In the genomic region with DNA sequence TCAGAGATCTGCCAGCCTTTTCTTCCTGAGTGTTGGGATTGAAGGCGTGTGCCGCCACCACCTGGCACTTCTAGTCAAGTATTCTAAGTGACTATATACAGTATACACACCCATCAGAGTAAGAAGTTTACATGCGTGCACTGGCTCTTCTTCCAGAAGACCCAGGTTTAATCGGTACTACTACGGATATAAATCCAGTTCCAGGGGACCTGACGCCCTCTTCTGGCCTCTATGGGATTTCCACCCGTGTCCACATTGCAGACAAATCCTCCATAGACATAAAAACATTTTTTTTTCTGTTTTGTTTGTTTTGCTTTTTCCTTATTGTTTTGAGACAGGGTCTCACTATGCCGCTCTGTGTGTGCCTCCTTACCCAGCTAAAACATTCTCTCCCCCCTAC, we compare ENCODE assay signal across 10 mouse cellular contexts. TPM values are rescaled to one million over a fixed set of nuclear protein-coding genes. Genes with fewer than 3 reads are reported as not detected.
A peak's percentile ranks its signal among the peaks of the same experiment; 100 is the strongest.
DNase-seq lines count a peak whose midpoint lies in the region; ATAC-seq and TF ChIP-seq lines count a peak whose summit lies in the region.
"Had no signal": no experiment of that assay in that cellular context is flagged by ENCODE, and none has a peak within 500 bp of the region (broad histone marks: within the 10 kb centered on the region; RNA-seq: fewer than 3 reads in every experiment).

No protein-coding gene starts in this region.

- no peaks in the 10 kb centered on the region for H3K27me3 ChIP-seq in midbrain, postnatal 0 days (ENCODE audit: insufficient read depth, low read length)
- H3K27me3 ChIP-seq: embryonic facial prominence, embryonic 15.5 days; stomach, embryonic 15.5 days had no signal

- H3K36me3 ChIP-seq in midbrain, postnatal 0 days (ENCODE audit: insufficient read depth, low read length), result peaks cover 7% of the 10 kb centered on the region; the same call in 1 of the 2 replicates

- H3K4me2 ChIP-seq in midbrain, postnatal 0 days (ENCODE audit: low read depth, low read length, poor library complexity, severe bottlenecking), result no peak overlapping the region
- H3K4me2 ChIP-seq: embryonic facial prominence, embryonic 15.5 days; stomach, embryonic 15.5 days had no signal

- peak; percentile 52 for TF ChIP-seq CTCF in lung, adult 2 months (IDR thresholded peaks at IDR 0.05; ENCODE audit: insufficient read depth, low read length)
- peak; percentile 59 for TF ChIP-seq CTCF in midbrain, postnatal 0 days (IDR thresholded peaks at IDR 0.05)

- H3K4me3 ChIP-seq in lung, adult 2 months (replicated peaks; ENCODE audit: extremely low read depth, low read depth, low read length), result no peak overlapping the region
- H3K4me3 ChIP-seq in midbrain, postnatal 0 days (ENCODE audit: low read depth, low read length), result no peak overlapping the region
- H3K4me3 ChIP-seq: embryonic facial prominence, embryonic 15.5 days; stomach, embryonic 15.5 days had no signal

- ATAC-seq in midbrain, postnatal 0 days (ENCODE audit: low FRiP score), result no peak

- no peaks in the 10 kb centered on the region for H3K9me3 ChIP-seq in midbrain, postnatal 0 days (ENCODE audit: low read length)
- H3K9me3 ChIP-seq: embryonic facial prominence, embryonic 15.5 days; stomach, embryonic 15.5 days had no signal

- no peak for TF ChIP-seq POLR2A in lung, adult 2 months (IDR thresholded peaks at IDR 0.05; ENCODE audit: borderline replicate concordance, extremely low read depth, low read depth, low read length)

- H3K9ac ChIP-seq in midbrain, postnatal 0 days (replicated peaks; ENCODE audit: low read length, poor library complexity, severe bottlenecking), result no peak overlapping the region
- H3K9ac ChIP-seq: embryonic facial prominence, embryonic 15.5 days; stomach, embryonic 15.5 days had no signal

- H3K4me1 ChIP-seq in lung, adult 2 months (ENCODE audit: control insufficient read depth, insufficient read depth, low read length), result no peaks in the 10 kb centered on the region
- H3K4me1 ChIP-seq in midbrain, postnatal 0 days (ENCODE audit: insufficient read depth, low read length), result 0 out of 2 replicates have a peak, but pooled peaks cover 5% of the 10 kb centered on the region

- peak; percentile 56 for DNase-seq in adrenal gland, postnatal 10 days
- no peak for DNase-seq in adrenal gland, adult 18-20 months (ENCODE audit: low spot score in 2 of 2)
- no peak for DNase-seq in lung, adult 2 months
- no peak for DNase-seq in lung, postnatal 10 days
- peak; percentile 58 for DNase-seq in embryo, embryonic 11 days
- DNase-seq in midbrain, postnatal 0 days (ENCODE audit: low spot score), result peak; percentile 27
- DNase-seq in gastrocnemius, postnatal 10 days, result no peak
- DNase-seq in heart, adult 11 months, result no peak

- WGBS in lung, adult 2 months, result 16% methylated on average over 8 of the region's 8 CpGs
- WGBS in midbrain, postnatal 0 days, result 29% methylated on average over 8 of the region's 8 CpGs

- H3K27ac ChIP-seq in midbrain, postnatal 0 days (ENCODE audit: low read depth, low read length), result no peak overlapping the region
- H3K27ac ChIP-seq: stomach, embryonic 15.5 days had no signal

RNA-seq across cellular contexts. Expression of gene Hspa1b, which starts 11.4 kb away (rescaled TPM):
- total RNA-seq in adrenal gland, postnatal 10 days (2021), result 10 to 100 TPM; 16.4 to 32.9 TPM
- total RNA-seq in adrenal gland, adult 18-20 months (2021), result 100 to 1,000 TPM; 635 to 643 TPM
- 20.1 and 93.1 TPM in 2 replicates for polyA plus RNA-seq in lung, adult 2 months (2012; rRNA removed)
- total RNA-seq in midbrain, postnatal 0 days (2014; rRNA removed), result 16.8 and 18.2 TPM in 2 replicates
- 0.47 and 0.79 TPM in 2 replicates for polyA plus RNA-seq in midbrain, postnatal 0 days (2015; fragmentation: Nextera tagmentation; extraction: Ambion mirVana)
- total RNA-seq in gastrocnemius, postnatal 10 days (2021), result 1 to 10 TPM; 2.2 to 4.3 TPM

RNA-seq across cellular contexts. Expression of gene Neu1, which starts 16.6 kb away (rescaled TPM):
- total RNA-seq in adrenal gland, postnatal 10 days (2021), result 10 to 100 TPM; 18.6 to 24.2 TPM
- total RNA-seq in adrenal gland, adult 18-20 months (2021), result 10 to 100 TPM; 22.5 to 24.3 TPM
- 40.4 and 46.6 TPM in 2 replicates for polyA plus RNA-seq in lung, adult 2 months (2012; rRNA removed)
- 43.3 and 96.3 TPM in 2 replicates for total RNA-seq in midbrain, postnatal 0 days (2014; rRNA removed)
- polyA plus RNA-seq in midbrain, postnatal 0 days (2015; fragmentation: Nextera tagmentation; extraction: Ambion mirVana), result 42.7 and 47.3 TPM in 2 replicates
- 1 to 10 TPM; 8.3 to 8.9 TPM for total RNA-seq in gastrocnemius, postnatal 10 days (2021)

RNA-seq across cellular contexts. Expression of gene Gm20481, which starts 22.1 kb away (rescaled TPM):
- total RNA-seq in adrenal gland, postnatal 10 days (2021), result not detected
- total RNA-seq in adrenal gland, adult 18-20 months (2021), result under 1 TPM in 1 of 2 experiments, not detected in 1; 0.60 TPM
- polyA plus RNA-seq in lung, adult 2 months (2012; rRNA removed), result not detected in 2 replicates
- not detected in 2 replicates for total RNA-seq in midbrain, postnatal 0 days (2014; rRNA removed)
- polyA plus RNA-seq in midbrain, postnatal 0 days (2015; fragmentation: Nextera tagmentation; extraction: Ambion mirVana), result not detected in 2 replicates
- total RNA-seq in gastrocnemius, postnatal 10 days (2021), result not detected
- polyA plus RNA-seq: embryonic facial prominence, embryonic 15.5 days; stomach, embryonic 15.5 days had no signal

RNA-seq across cellular contexts. Expression of gene Hspa1a, which starts 24.4 kb away (rescaled TPM):
- 10 to 100 TPM in 1 of 2 experiments, 1 to 10 TPM in 1; 7.3 to 13.6 TPM for total RNA-seq in adrenal gland, postnatal 10 days (2021)
- 100 to 1,000 TPM; 195 to 256 TPM for total RNA-seq in adrenal gland, adult 18-20 months (2021)
- polyA plus RNA-seq in lung, adult 2 months (2012; rRNA removed), result 12.9 and 66.3 TPM in 2 replicates
- 34.9 TPM in 2 replicates for total RNA-seq in midbrain, postnatal 0 days (2014; rRNA removed)
- polyA plus RNA-seq in midbrain, postnatal 0 days (2015; fragmentation: Nextera tagmentation; extraction: Ambion mirVana), result 18.2 and 19.8 TPM in 2 replicates
- total RNA-seq in gastrocnemius, postnatal 10 days (2021), result 1 to 10 TPM; 3.8 to 6.4 TPM

RNA-seq across cellular contexts. Expression of gene Hspa1l, which starts 24.9 kb away (rescaled TPM):
- total RNA-seq in adrenal gland, postnatal 10 days (2021), result 1 to 10 TPM in 1 of 2 experiments, under 1 TPM in 1; 0.75 to 1.4 TPM
- under 1 TPM; 0.30 to 0.58 TPM for total RNA-seq in adrenal gland, adult 18-20 months (2021)
- 0.81 and 1.3 TPM in 2 replicates for polyA plus RNA-seq in lung, adult 2 months (2012; rRNA removed)
- total RNA-seq in midbrain, postnatal 0 days (2014; rRNA removed), result 1.4 and 1.6 TPM in 2 replicates
- polyA plus RNA-seq in midbrain, postnatal 0 days (2015; fragmentation: Nextera tagmentation; extraction: Ambion mirVana), result 0.73 and 0.81 TPM in 2 replicates
- 1 to 10 TPM; 6.2 to 9.9 TPM for total RNA-seq in gastrocnemius, postnatal 10 days (2021)

Comparison
In these comparisons a context has a peak if more than half of its experiments do, and no peak if none do; other contexts are left out.
1. DNase-seq: peak in adrenal gland, postnatal 10 days (single experiment), embryo, embryonic 11 days (single experiment) and midbrain, postnatal 0 days (single experiment); none in adrenal gland, adult 18-20 months (0 of 2), lung, adult 2 months (single experiment), lung, postnatal 10 days (single experiment), gastrocnemius, postnatal 10 days (single experiment) and heart, adult 11 months (single experiment).
2. RNA of gene Hspa1b, which starts 11.4 kb away (total RNA-seq): 635 to 643 TPM in adrenal gland, adult 18-20 months; 16.4 to 32.9 TPM in adrenal gland, postnatal 10 days, 16.8 to 18.2 TPM in midbrain, postnatal 0 days and 2.2 to 4.3 TPM in gastrocnemius, postnatal 10 days; every median in the first group is over 10 times any median in the second.